Mouse (Mus musculus) C2C12 (cell line): ENCODE results near the gene Gypa. TPM values are rescaled to one million over a fixed set of nuclear protein-coding genes. Genes with fewer than 3 reads are reported as not detected.

ENCODE experiments used
- H3K27me3 ChIP-seq: one replicate; pipeline ENCODE4 v1.6.1; 2011; ENCODE audit not compliant: control insufficient read depth, insufficient read depth, insufficient read length
- H3K36me3 ChIP-seq: one replicate; pipeline ENCODE4 v1.6.1; 2011; ENCODE audit not compliant: control insufficient read depth, insufficient read depth
- H3K4me3 ChIP-seq: one replicate; pipeline ENCODE4 v1.5.1; 2011; ENCODE audit warnings: mild to moderate bottlenecking, control low read depth; ENCODE audit not compliant: poor library complexity, insufficient read depth, severe bottlenecking
- H3K79me2 ChIP-seq: one replicate; pipeline ENCODE4 v1.6.1; 2011; ENCODE audit not compliant: control insufficient read depth, insufficient read depth
- H3K79me3 ChIP-seq: one replicate; pipeline ENCODE4 v1.6.1; 2011; ENCODE audit warnings: low read depth, control low read depth
- H3ac ChIP-seq: one replicate; pipeline ENCODE3; 2011; ENCODE audit warnings: low read depth; ENCODE audit not compliant: control insufficient read depth, insufficient read length
- CEBPB ChIP-seq: IDR thresholded peaks from one replicate; pipeline ENCODE4 v1.6.1; 2011; ENCODE audit warnings: low read depth, mild to moderate bottlenecking, control low read depth, moderate library complexity
- CTCF ChIP-seq: IDR thresholded peaks from one replicate; pipeline ENCODE4 v1.5.1; 2011; ENCODE audit not compliant: control insufficient read depth, insufficient read depth, insufficient read length
- FOSL1 ChIP-seq: IDR thresholded peaks from one replicate; pipeline ENCODE4 v1.8.0; 2011; ENCODE audit warnings: mild to moderate bottlenecking, low read length; ENCODE audit not compliant: poor library complexity, insufficient read depth, severe bottlenecking
- MAX ChIP-seq: IDR thresholded peaks from one replicate; pipeline ENCODE4 v1.6.1; 2011; ENCODE audit warnings: mild to moderate bottlenecking, control low read depth
- MYOD1 ChIP-seq: IDR thresholded peaks from one replicate; pipeline ENCODE4 v1.6.1; 2011; ENCODE audit warnings: low read depth; ENCODE audit not compliant: control insufficient read depth, insufficient read length
- MYOG ChIP-seq: IDR thresholded peaks from one replicate; pipeline ENCODE4 v1.6.1; 2011; ENCODE audit not compliant: control insufficient read depth, insufficient read length; ENCODE audit errors: extremely low read depth
- USF1 ChIP-seq: IDR thresholded peaks from one replicate; pipeline ENCODE4 v1.6.1; 2011; ENCODE audit warnings: low read depth, mild to moderate bottlenecking, control low read depth, moderate library complexity
- long read RNA-seq, 2 experiments: library from polyadenylated mRNA; unstranded; transcript quantifications; one replicate each; pipeline ENCODE4 v2.0.0; 2019 to 2020
- polyA plus RNA-seq: library from polyadenylated mRNA; unstranded; fragments of >200 nt; fragmentation: generic; extraction: Trizol; gene quantifications from one replicate; pipeline ENCODE4 v1.2.1, GENCODE M21; 2012; ENCODE audit warnings: missing spikeins

Gene Gypa
- polyA plus RNA-seq, result not detected
- long read RNA-seq, experiment 1, result 0 reads
- long read RNA-seq, experiment 2, result 0 reads

GRCm38 (mm10) chr8:80493523-80494345 is at the start of gene Gypa:
Gene Gypa (plus strand): TSS chr8:80493781.
- Histone ChIP-seq H3K27me3 (no peaks in the 10 kb centered on the region), H3K4me3 (no peak within 1 kb of the TSS), H3K79me2 (no peaks in the 10 kb centered on the region), H3ac (peak within 1 kb of the TSS; percentile 65), H3K36me3 (no peaks in the 10 kb centered on the region), H3K79me3 (no peaks in the 10 kb centered on the region)
- TF ChIP-seq MAX, result no peak
- TF ChIP-seq USF1, result no peak
- TF ChIP-seq CTCF, result no peak
- TF ChIP-seq MYOD1, result no peak
- TF ChIP-seq FOSL1, result no peak
- no peak for TF ChIP-seq CEBPB
- TF ChIP-seq MYOG, result no peak

- TF ChIP-seq MYOD1 (no peak), CEBPB (no peak), MAX (no peak), FOSL1 (no peak)
- H3K4me3 ChIP-seq, result no peak overlapping the region
- H3K79me3 ChIP-seq, result no peaks in the 10 kb centered on the region
- H3K27me3 ChIP-seq, result no peaks in the 10 kb centered on the region
- no peaks in the 10 kb centered on the region for H3K36me3 ChIP-seq
- H3K79me2 ChIP-seq, result no peaks in the 10 kb centered on the region
- no peak overlapping the region for H3ac ChIP-seq
These were observed 49.0 kb upstream of the Gypa start for GRCm38 (mm10) chr8:80444534-80445072.

GRCm38 (mm10) chr8:80447217-80447616 is 46.4 kb upstream of the Gypa start:
- TF ChIP-seq USF1 (no peak), CTCF (no peak), CEBPB (no peak), MYOD1 (no peak), FOSL1 (no peak), MYOG (no peak)
- H3K4me3 ChIP-seq, result no peak overlapping the region
- H3K27me3 ChIP-seq, result no peaks in the 10 kb centered on the region
- H3K79me3 ChIP-seq, result no peaks in the 10 kb centered on the region
- H3K36me3 ChIP-seq, result no peaks in the 10 kb centered on the region
- no peak overlapping the region for H3ac ChIP-seq
- H3K79me2 ChIP-seq, result no peaks in the 10 kb centered on the region

- no peak overlapping the region for H3ac ChIP-seq
- no peaks in the 10 kb centered on the region for H3K27me3 ChIP-seq
These were observed 41.5 kb upstream of the Gypa start for GRCm38 (mm10) chr8:80451938-80452690.

GRCm38 (mm10) chr8:80463450-80463917 is 30.1 kb upstream of the Gypa start:
- H3K79me2 ChIP-seq, result no peaks in the 10 kb centered on the region
- no peaks in the 10 kb centered on the region for H3K27me3 ChIP-seq
- no peak for TF ChIP-seq MAX
- TF ChIP-seq MYOG, result no peak
- TF ChIP-seq CEBPB, result no peak
- TF ChIP-seq FOSL1, result no peak
- TF ChIP-seq CTCF, result no peak
- no peak for TF ChIP-seq MYOD1
- no peak for TF ChIP-seq USF1
- no peaks in the 10 kb centered on the region for H3K79me3 ChIP-seq
- H3K36me3 ChIP-seq, result no peaks in the 10 kb centered on the region
- no peak overlapping the region for H3ac ChIP-seq
- H3K4me3 ChIP-seq, result no peak overlapping the region

More at GRCm38 (mm10) chr8:80451938-80452690, 41.5 kb upstream of the Gypa start:
- no peaks in the 10 kb centered on the region for H3K79me3 ChIP-seq
- H3K79me2 ChIP-seq, result no peaks in the 10 kb centered on the region
- no peaks in the 10 kb centered on the region for H3K36me3 ChIP-seq
- no peak for TF ChIP-seq FOSL1
- no peak for TF ChIP-seq CTCF
- TF ChIP-seq MYOG, result no peak
- TF ChIP-seq CEBPB, result no peak
- TF ChIP-seq USF1, result no peak
- TF ChIP-seq MAX, result no peak
- TF ChIP-seq MYOD1, result no peak
- H3K4me3 ChIP-seq, result no peak overlapping the region
